Mouse (Mus musculus) heart, embryonic 12.5 days (tissue): ENCODE data around the gene Tenm3. TPM values are rescaled to one million over a fixed set of nuclear protein-coding genes. Genes with fewer than 3 reads are reported as not detected.

Experiments used
- ATAC-seq: fragments of 200-750 bp; cut with Nextera tagmentation; 2 replicates; pipeline ENCODE4 v1.8.0; 2017; ENCODE audit warnings: moderate TSS enrichment, moderate library complexity; ENCODE audit not compliant: insufficient number of reproducible peaks, low FRiP score
- H3K27ac ChIP-seq: fragments of 300-500 bp; sonication (generic); 2 replicates; pipeline ENCODE4 v1.5.1; 2016; ENCODE audit warnings: mild to moderate bottlenecking, moderate library complexity; ENCODE audit not compliant: poor library complexity, severe bottlenecking
- H3K27me3 ChIP-seq: fragments of 300-500 bp; sonication (generic); replicated peaks from 2 replicates; pipeline ENCODE4 v1.6.1; 2016; ENCODE audit warnings: mild to moderate bottlenecking, moderate library complexity
- H3K36me3 ChIP-seq: fragments of 300-500 bp; sonication (generic); 2 replicates; pipeline ENCODE4 v1.6.1; 2016; ENCODE audit warnings: mild to moderate bottlenecking, moderate library complexity
- H3K4me1 ChIP-seq: fragments of 300-500 bp; sonication (generic); replicated peaks from 2 replicates; pipeline ENCODE4 v1.6.1; 2016; ENCODE audit warnings: mild to moderate bottlenecking
- H3K4me2 ChIP-seq: fragments of 300-500 bp; sonication (generic); 2 replicates; pipeline ENCODE4 v1.6.1; 2016; ENCODE audit warnings: mild to moderate bottlenecking, moderate library complexity
- H3K4me3 ChIP-seq: fragments of 300-500 bp; sonication (generic); 2 replicates; pipeline ENCODE4 v1.5.1; 2016; ENCODE audit warnings: mild to moderate bottlenecking
- H3K9ac ChIP-seq: fragments of 300-500 bp; sonication (generic); 2 replicates; pipeline ENCODE4 v1.6.1; 2016; ENCODE audit warnings: mild to moderate bottlenecking, moderate library complexity
- H3K9me3 ChIP-seq: fragments of 300-500 bp; sonication (generic); replicated peaks from 2 replicates; pipeline ENCODE4 v1.6.1; 2016; ENCODE audit warnings: mild to moderate bottlenecking, moderate library complexity
- WGBS: fragments of 180-500 bp; shearing (Covaris S2); methylation state at CpG from one replicate; pipeline ENCODE4 v1.1.7; 2016; 5-methylcytosine and 5-hydroxymethylcytosine counted together
- polyA plus RNA-seq: library from polyadenylated mRNA; unstranded; fragments of >200 nt; fragmentation: Nextera tagmentation; extraction: Ambion mirVana; gene quantifications from 2 replicates; pipeline ENCODE4 v1.2.1, GENCODE M21; 2016

Gene Tenm3
- polyA plus RNA-seq, 1 experiment from 2014 or later = 15.2 TPM

DNA sequence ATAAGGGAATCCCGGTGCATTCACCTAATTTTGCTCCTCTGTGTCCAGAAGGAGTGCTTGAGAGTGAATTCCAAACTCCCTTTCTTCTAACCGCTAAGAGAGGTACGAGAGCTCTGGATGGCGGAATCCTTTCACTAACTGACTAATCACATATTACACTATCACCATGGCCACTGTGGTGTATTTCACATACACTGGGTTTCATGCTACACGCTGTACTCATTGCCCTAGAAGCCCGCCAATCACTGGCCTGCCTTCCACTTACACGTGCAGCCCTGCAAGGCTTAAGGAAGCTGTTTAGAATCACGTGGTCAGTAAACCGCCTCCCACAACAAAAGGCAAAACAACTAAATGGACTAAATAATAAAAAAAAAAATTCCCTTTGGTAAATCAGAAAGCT is 67.7 kb downstream of the Tenm3 start:
- H3K4me1 ChIP-seq = peaks cover 13% of the 10 kb centered on the region; the same call in 1 of the 2 replicates
- 0 out of 2 replicates have a peak, but pooled peaks have one; percentile 59 for ATAC-seq
- 35% methylated on average over 9 of the region's 9 CpGs for WGBS
- peak overlapping the region; percentile 60 for H3K4me2 ChIP-seq
- no peaks in the 10 kb centered on the region for H3K36me3 ChIP-seq
- H3K4me3 ChIP-seq = no peak overlapping the region; the same call in 1 of the 2 replicates
- H3K27me3 ChIP-seq = peaks cover 68% of the 10 kb centered on the region
- H3K9ac ChIP-seq = no peak overlapping the region
- no peaks in the 10 kb centered on the region for H3K9me3 ChIP-seq
- H3K27ac ChIP-seq = no peak overlapping the region

DNA sequence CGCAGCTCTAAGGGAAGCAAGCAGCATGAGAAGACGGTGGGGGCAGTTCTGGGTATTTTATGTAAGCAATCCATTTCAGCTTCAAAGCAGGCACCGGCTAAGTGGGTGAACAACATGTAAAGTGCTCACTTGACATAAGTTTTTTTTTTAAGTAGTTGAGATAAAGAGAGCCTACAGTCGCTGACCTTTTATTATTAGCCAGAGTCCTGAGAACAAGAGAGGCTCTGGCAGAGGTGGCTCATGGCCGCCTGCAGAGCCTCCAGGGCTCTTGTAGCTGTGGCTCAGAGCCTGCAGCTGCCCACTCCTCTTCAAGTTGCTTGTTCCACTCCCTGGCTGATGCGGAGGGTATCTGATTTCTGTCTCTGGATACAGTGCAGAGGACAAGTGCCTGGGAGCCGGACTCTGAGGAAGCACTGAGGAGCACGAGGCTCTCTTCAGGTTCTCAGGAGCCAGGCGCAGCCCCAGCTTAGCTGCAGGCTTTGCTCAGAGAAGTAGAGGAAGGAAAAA is 68.2 kb downstream of the Tenm3 start:
- no peak overlapping the region for H3K9ac ChIP-seq
- H3K9me3 ChIP-seq = peaks cover 4% of the 10 kb centered on the region; the same call in 1 of the 2 replicates
- 7% methylated on average over 9 of the region's 9 CpGs for WGBS
- H3K4me2 ChIP-seq = peak overlapping the region; percentile 60
- no peak overlapping the region; the same call in 1 of the 2 replicates for H3K4me3 ChIP-seq
- H3K27me3 ChIP-seq = peaks cover 66% of the 10 kb centered on the region
- H3K27ac ChIP-seq = no peak overlapping the region
- no peaks in the 10 kb centered on the region for H3K36me3 ChIP-seq
- ATAC-seq = peak; percentile 48; the same call in 1 of the 2 replicates
- peaks cover 13% of the 10 kb centered on the region; the same call in 1 of the 2 replicates for H3K4me1 ChIP-seq

DNA sequence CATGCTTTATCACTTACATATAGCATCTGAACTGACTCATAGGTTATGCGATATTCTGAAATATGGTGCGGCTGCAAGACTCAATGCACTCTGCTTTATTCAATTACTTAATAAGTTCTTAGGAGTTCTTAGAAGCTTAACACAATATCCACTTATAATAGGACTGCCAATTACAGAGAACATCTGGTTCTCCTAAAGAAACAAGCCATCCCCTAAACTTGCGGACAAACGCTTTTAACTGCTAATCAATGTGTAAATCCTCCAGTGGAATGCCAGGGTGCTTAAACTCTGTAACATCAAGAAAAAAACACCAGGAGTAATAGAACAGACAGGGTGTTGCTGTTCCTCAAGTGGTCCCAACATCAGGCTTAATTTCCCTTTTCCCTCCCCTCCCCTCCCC is 68.9 kb downstream of the Tenm3 start:
- Histone ChIP-seq H3K4me3 (no peak overlapping the region), H3K27me3 (peaks cover 62% of the 10 kb centered on the region), H3K36me3 (no peaks in the 10 kb centered on the region), H3K4me2 (peak overlapping the region; percentile 60; the same call in 1 of the 2 replicates), H3K27ac (no peak overlapping the region), H3K9me3 (peaks cover 5% of the 10 kb centered on the region; the same call in 1 of the 2 replicates), H3K9ac (no peak overlapping the region), H3K4me1 (peaks cover 13% of the 10 kb centered on the region; the same call in 1 of the 2 replicates)
- 59% methylated on average over 4 of the region's 4 CpGs for WGBS
- ATAC-seq = no peak

DNA sequence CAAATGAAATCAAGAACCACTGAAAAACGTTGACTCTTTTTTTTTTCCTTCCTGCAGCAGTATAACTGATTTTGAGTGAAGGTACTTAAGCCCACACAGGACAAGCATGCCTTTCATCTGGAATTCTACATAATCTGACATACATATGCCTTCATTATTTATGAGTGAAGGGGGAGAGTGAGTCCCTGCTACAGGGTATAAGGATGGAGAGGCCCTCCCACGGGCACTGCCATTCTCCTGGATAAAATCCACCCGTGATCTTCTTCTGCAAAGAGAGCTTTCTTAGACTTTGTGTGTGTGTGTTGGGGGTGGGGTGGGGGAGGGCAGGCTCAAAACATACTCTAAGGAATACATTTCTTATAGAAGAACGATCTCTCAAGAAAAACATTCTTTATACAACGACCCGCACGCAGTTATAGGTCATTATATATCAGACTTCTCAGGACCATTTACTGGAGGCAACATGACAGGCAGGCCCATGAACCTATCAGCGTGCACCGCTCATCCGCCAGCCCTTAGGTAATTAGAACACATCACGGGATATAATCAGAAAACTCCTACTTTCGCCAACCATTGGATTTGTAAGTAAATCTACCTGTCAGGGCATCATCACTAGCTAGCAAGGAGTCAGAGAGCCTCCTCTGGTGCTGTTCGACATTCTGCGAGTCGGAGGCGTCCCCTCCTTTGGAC is 77.1 kb downstream of the Tenm3 start:
- Histone ChIP-seq H3K27me3 (peaks cover 37% of the 10 kb centered on the region), H3K4me1 (no peaks in the 10 kb centered on the region), H3K36me3 (no peaks in the 10 kb centered on the region), H3K9me3 (peaks cover 8% of the 10 kb centered on the region; the same call in 1 of the 2 replicates), H3K4me2 (no peak overlapping the region), H3K27ac (no peak overlapping the region), H3K4me3 (no peak overlapping the region), H3K9ac (no peak overlapping the region)
- no peak for ATAC-seq
- 78% methylated on average over 16 of the region's 16 CpGs for WGBS

DNA sequence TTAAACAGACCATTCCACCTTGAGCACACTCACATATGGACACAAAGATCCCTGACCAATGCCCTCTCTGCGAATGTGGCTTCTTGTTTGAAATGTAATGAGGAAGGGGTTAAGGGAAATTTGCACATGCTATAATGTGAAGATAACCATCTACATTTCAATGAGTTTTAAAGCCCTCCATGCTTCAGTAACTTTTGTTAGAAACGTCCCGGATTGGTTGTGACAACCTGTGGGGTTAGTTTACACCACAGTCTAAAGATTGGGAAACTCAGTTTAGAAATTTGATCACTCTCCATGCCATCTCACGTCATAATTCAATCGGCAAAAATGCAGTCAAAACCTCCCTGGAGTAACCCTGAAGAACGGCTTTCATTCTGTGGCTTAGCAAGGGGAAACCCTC is 78.5 kb downstream of the Tenm3 start:
- Histone ChIP-seq H3K9ac (no peak overlapping the region), H3K4me2 (no peak overlapping the region), H3K4me1 (no peaks in the 10 kb centered on the region), H3K27ac (no peak overlapping the region), H3K36me3 (no peaks in the 10 kb centered on the region), H3K9me3 (0 out of 2 replicates have a peak, but pooled peaks cover 2% of the 10 kb centered on the region), H3K4me3 (no peak overlapping the region), H3K27me3 (peaks cover 31% of the 10 kb centered on the region)
- no peak for ATAC-seq
- 73% methylated on average over 6 of the region's 6 CpGs for WGBS

DNA sequence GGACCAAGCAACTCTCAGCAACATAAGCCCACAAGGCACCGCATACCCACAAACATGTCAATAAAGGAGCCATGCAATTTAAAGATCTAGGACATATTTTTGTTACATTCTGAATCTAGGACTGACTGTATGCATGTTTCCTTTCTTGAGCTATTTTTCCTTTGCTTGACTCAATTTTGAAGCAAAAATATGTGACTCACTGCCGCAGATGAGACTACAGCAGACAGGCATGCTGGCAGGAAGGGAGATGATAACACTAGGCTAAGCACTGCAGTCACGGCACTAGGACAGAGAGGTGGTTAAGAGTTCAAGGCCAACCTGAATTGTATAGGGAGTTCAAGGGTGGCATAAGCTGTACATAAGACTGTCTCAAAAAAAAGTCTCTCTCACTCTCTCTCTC is 79.7 kb downstream of the Tenm3 start:
- Histone ChIP-seq H3K4me3 (no peak overlapping the region), H3K9me3 (no peaks in the 10 kb centered on the region), H3K9ac (no peak overlapping the region), H3K27me3 (peaks cover 28% of the 10 kb centered on the region), H3K27ac (no peak overlapping the region), H3K4me2 (no peak overlapping the region), H3K36me3 (no peaks in the 10 kb centered on the region), H3K4me1 (no peaks in the 10 kb centered on the region)
- no peak for ATAC-seq
- 64% methylated on average over 3 of the region's 3 CpGs for WGBS

DNA sequence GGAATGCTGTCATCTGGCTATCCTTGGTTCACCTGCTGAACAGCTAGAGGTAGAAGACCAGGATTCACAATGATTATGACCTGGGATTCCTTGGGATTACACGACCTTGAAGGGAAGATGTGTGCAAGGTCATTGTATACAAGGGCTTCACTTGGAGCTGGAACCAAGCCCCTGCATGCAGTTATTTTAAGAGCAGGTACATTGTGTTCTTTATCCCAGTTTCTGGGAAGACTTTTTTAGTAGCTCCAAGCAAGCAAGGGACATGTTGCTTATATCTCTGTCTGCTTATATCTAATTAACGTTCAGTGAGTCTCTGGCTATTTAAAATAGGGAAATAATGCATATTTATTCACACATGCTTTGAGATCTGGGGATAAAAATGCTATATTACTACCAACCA is 86.9 kb downstream of the Tenm3 start:
- no peak for ATAC-seq
- Histone ChIP-seq H3K27me3 (peaks cover 6% of the 10 kb centered on the region; the same call in 1 of the 2 replicates), H3K36me3 (no peaks in the 10 kb centered on the region), H3K4me3 (no peak overlapping the region), H3K4me1 (peaks cover 16% of the 10 kb centered on the region), H3K9ac (no peak overlapping the region), H3K4me2 (no peak overlapping the region), H3K9me3 (no peaks in the 10 kb centered on the region), H3K27ac (no peak overlapping the region)
- WGBS = 62% methylated on average over 2 of the region's 2 CpGs

DNA sequence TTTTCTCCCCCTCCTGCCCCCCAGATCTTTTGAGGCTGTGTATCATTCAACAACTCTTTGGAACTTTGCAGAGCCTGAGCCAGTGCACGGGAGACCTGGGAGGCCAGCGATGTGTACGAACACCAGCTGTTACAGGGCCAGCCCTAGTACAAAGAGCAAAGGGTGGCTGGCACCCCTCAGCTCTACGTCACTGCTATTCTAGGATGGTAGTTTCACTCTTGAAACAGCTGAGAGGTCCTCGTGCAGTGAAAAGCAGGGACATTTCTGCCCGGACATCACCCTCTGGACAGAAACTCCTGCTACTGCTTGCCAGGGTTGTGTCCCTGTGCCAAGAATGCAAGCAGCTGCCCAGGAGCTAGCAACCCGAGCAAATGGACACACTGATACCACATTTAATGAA is 88.3 kb downstream of the Tenm3 start:
- Histone ChIP-seq H3K4me2 (peak overlapping the region; percentile 44), H3K27me3 (peaks cover 4% of the 10 kb centered on the region; the same call in 1 of the 2 replicates)
- peak; percentile 48 for ATAC-seq

DNA sequence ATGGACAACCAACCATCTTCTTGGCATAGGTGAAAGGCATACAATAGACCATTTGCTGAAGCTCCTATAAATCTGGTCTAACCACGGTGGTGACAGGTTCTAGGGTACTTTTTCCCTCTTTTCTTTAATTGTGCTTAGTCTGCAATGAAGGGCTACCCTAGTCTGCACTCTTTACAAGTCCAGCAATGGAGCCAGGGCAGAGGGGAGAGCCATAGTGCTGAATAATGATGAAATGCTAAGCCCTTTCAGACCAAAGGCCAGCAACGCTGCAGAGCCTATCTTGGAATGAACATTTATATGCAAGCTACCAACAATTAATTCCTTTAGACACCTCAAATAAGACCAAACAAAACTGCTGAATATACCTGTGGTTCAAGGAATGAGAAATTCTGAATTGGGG is 88.8 kb downstream of the Tenm3 start:
- Histone ChIP-seq H3K4me2 (no peak overlapping the region), H3K27ac (no peak overlapping the region)

More for the DNA sequence above, 88.3 kb downstream of the Tenm3 start:
- Histone ChIP-seq H3K4me1 (peaks cover 16% of the 10 kb centered on the region), H3K9ac (no peak overlapping the region), H3K27ac (no peak overlapping the region), H3K4me3 (no peak overlapping the region), H3K9me3 (no peaks in the 10 kb centered on the region), H3K36me3 (no peaks in the 10 kb centered on the region)
- WGBS = 29% methylated on average over 7 of the region's 7 CpGs

DNA sequence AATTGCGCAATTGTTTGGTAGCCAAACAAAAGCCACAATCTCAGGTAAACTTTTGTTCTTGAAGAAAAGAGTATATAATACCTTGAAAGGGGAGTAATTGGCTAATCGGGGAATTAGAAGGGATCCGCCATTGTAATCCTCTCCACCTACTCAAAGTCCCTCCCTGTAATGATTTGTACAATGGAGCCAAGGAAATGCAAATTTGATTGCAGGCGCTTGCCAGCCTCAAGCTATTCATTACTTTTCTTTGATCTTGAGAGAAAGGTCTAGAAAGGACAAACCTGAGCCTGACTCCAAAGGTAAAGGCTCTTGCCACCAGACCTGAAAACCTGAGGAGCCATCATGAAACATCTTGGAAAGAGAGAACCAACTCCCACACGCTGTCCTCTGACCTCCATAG is 91.8 kb downstream of the Tenm3 start:
- Histone ChIP-seq H3K27me3 (no peaks in the 10 kb centered on the region; the same call in 1 of the 2 replicates), H3K27ac (no peak overlapping the region), H3K4me2 (no peak overlapping the region), H3K9me3 (no peaks in the 10 kb centered on the region), H3K4me3 (no peak overlapping the region), H3K36me3 (no peaks in the 10 kb centered on the region), H3K9ac (no peak overlapping the region), H3K4me1 (peaks cover 19% of the 10 kb centered on the region)
- ATAC-seq = no peak
- WGBS = 87% methylated on average over 5 of the region's 5 CpGs

More for the DNA sequence above, 88.8 kb downstream of the Tenm3 start:
- Histone ChIP-seq H3K4me1 (peaks cover 16% of the 10 kb centered on the region), H3K4me3 (no peak overlapping the region), H3K9ac (no peak overlapping the region), H3K36me3 (no peaks in the 10 kb centered on the region), H3K9me3 (no peaks in the 10 kb centered on the region), H3K27me3 (peaks cover 3% of the 10 kb centered on the region; the same call in 1 of the 2 replicates)
- ATAC-seq = no peak
- 73% methylated on average over 2 of the region's 2 CpGs for WGBS

DNA sequence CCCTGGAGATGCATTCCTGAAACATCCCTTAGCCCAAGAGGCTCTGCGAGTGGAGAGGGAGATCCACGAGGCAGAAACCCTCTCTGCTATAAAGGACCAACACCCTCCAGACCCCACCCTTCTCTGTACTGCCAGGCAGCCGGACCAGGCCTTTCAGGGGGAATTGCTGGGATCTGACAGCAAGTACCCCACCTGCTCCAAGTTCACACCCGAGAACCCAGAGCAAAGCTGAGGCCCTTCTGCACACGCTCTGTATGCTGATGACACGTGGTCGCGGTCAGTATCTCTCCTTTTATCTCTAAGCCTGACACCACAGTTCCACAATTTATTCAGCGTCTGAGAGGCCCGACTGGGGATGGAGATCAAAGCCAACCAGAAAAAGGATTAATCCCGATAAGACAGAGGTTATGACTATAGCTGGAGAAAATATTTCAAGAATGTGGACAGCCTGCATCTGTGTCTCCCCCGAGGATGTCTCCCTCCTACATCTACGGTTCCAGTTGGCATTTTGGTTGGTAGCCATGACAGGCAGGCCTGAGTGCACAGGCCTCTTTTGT is 95.2 kb downstream of the Tenm3 start:
- ATAC-seq = no peak

More for the DNA sequence above, 95.2 kb downstream of the Tenm3 start:
- no peaks in the 10 kb centered on the region for H3K9me3 ChIP-seq
- 38% methylated on average over 13 of the region's 13 CpGs for WGBS
- peaks cover 7% of the 10 kb centered on the region for H3K4me1 ChIP-seq
- H3K4me3 ChIP-seq = no peak overlapping the region
- no peak overlapping the region for H3K27ac ChIP-seq
- no peaks in the 10 kb centered on the region for H3K36me3 ChIP-seq
- no peak overlapping the region for H3K4me2 ChIP-seq
- no peak overlapping the region for H3K9ac ChIP-seq
- H3K27me3 ChIP-seq = no peaks in the 10 kb centered on the region; the same call in 1 of the 2 replicates
